Comparison of ENCODE assay signal across 9 mouse cellular contexts in genomic region chr19:6278439-6279073, GRCm38 (mm10). TPM values are rescaled to one million over a fixed set of nuclear protein-coding genes. Genes with fewer than 3 reads are reported as not detected.
DNase-seq lines count a peak whose midpoint lies in the region; ATAC-seq and TF ChIP-seq lines count a peak whose summit lies in the region.
"Had no signal": no experiment of that assay in that cellular context is flagged by ENCODE, and none has a peak within 500 bp of the region (broad histone marks: within the 10 kb centered on the region; RNA-seq: fewer than 3 reads in every experiment).

No protein-coding gene starts in this region.

- peaks cover 20% of the 10 kb centered on the region for H3K36me3 ChIP-seq in ES-Bruce4 (ENCODE audit: control insufficient read depth, insufficient read depth, low read length, poor library complexity, severe bottlenecking)
- H3K36me3 ChIP-seq in hindbrain, embryonic 14.5 days (replicated peaks; ENCODE audit: control insufficient read depth, insufficient read depth) = peaks cover 31% of the 10 kb centered on the region
- H3K36me3 ChIP-seq in macrophage (ENCODE audit: inconsistent target) = peaks cover 27% of the 10 kb centered on the region

- H3K9me3 ChIP-seq in ES-Bruce4 (replicated peaks; ENCODE audit: control insufficient read depth, insufficient read depth, low read length, poor library complexity, severe bottlenecking) = no peaks in the 10 kb centered on the region
- H3K9me3 ChIP-seq in hindbrain, embryonic 14.5 days (ENCODE audit: control insufficient read depth, low read length) = no peaks in the 10 kb centered on the region

- peak; percentile 77; the same call in 1 of the 2 replicates for TF ChIP-seq EP300 in ES-Bruce4 (IDR thresholded peaks at IDR 0.05; ENCODE audit: insufficient read depth, low read depth, low read length)

- ATAC-seq in hindbrain, embryonic 14.5 days (ENCODE audit: low FRiP score) = no peak
- no peak for ATAC-seq in monocyte, adult 5-6 weeks (replicated peaks; ENCODE audit: insufficient number of reproducible peaks, low FRiP score, low TSS enrichment, poor library complexity, severe bottlenecking)

- 39% methylated on average over 6 of the region's 6 CpGs for WGBS in hindbrain, embryonic 14.5 days
- WGBS in macrophage (ENCODE audit: missing documents) = 51% methylated on average over 6 of the region's 6 CpGs

- no peaks in the 10 kb centered on the region for H3K27me3 ChIP-seq in ES-Bruce4 (ENCODE audit: control insufficient read depth, insufficient read depth, low read length, poor library complexity, severe bottlenecking)
- H3K27me3 ChIP-seq in hindbrain, embryonic 14.5 days (ENCODE audit: control insufficient read depth, insufficient read depth, low read length) = no peaks in the 10 kb centered on the region

- H3K4me1 ChIP-seq in ES-Bruce4 (ENCODE audit: control insufficient read depth, insufficient read depth, low read length) = peaks cover 4% of the 10 kb centered on the region
- H3K4me1 ChIP-seq in hindbrain, embryonic 14.5 days (replicated peaks; ENCODE audit: control insufficient read depth, insufficient read depth, low read length) = peaks cover 35% of the 10 kb centered on the region

- H3K27ac ChIP-seq in ES-Bruce4 (ENCODE audit: insufficient read depth, low read length) = peak overlapping the region; percentile 84
- no peak overlapping the region for H3K27ac ChIP-seq in hindbrain, embryonic 14.5 days
- H3K27ac ChIP-seq in macrophage = peak overlapping the region; percentile 82

- H3K4me3 ChIP-seq in ES-Bruce4 (ENCODE audit: low read depth, low read length) (peak overlapping the region; percentile 86), macrophage (ENCODE audit: inconsistent target) (peak overlapping the region; percentile 83)
- peak overlapping the region; percentile 85 for H3K4me3 ChIP-seq in hindbrain, embryonic 14.5 days (replicated peaks; ENCODE audit: low read length)

- DNase-seq in embryo, embryonic 10.5 days (ENCODE audit: low spot score) = peak; percentile 16
- DNase-seq in embryo, embryonic 9.5 days (ENCODE audit: extremely low spot score) = no peak
- DNase-seq in hindbrain, embryonic 14.5 days (ENCODE audit: low spot score) = no peak
- no peak for DNase-seq in left cerebral cortex, postnatal 14 days (ENCODE audit: low spot score in 2 of 2)
- no peak for DNase-seq in layer of hippocampus, postnatal 10 days (ENCODE audit: low spot score in 2 of 2)

- TF ChIP-seq POLR2A in ES-Bruce4 (IDR thresholded peaks at IDR 0.05; ENCODE audit: insufficient read depth, low read length) = no peak

- TF ChIP-seq CTCF in ES-Bruce4 (IDR thresholded peaks at IDR 0.05; ENCODE audit: low read depth, low read length) = no peak

- peaks cover 67% of the 10 kb centered on the region for H3K79me2 ChIP-seq in macrophage (ENCODE audit: inconsistent target)

- intact Hi-C loops in left cerebral cortex, postnatal 14 days (cut with DNase I) = no loop called here

- peak overlapping the region; percentile 97 for H3K4me2 ChIP-seq in hindbrain, embryonic 14.5 days (replicated peaks)

- peak overlapping the region; percentile 8 for H3K9ac ChIP-seq in ES-Bruce4 (ENCODE audit: low read depth, poor library complexity, severe bottlenecking)
- H3K9ac ChIP-seq in hindbrain, embryonic 14.5 days = peak overlapping the region; percentile 84

RNA-seq across cellular contexts. Expression of gene Ehd1, which starts 2.0 kb away (rescaled TPM):
- polyA plus RNA-seq in ES-Bruce4 (2011; ENCODE audit: insufficient read depth, insufficient read length, low read depth, missing spikeins) = 81.0 and 81.6 TPM in 2 replicates
- polyA plus RNA-seq in hindbrain, embryonic 14.5 days (2014; fragmentation: Nextera tagmentation; extraction: Ambion mirVana) = 80.0 and 84.9 TPM in 2 replicates
- total RNA-seq in macrophage (2018; cell fraction: chromatin; rRNA removed) = 1,000 to 10,000 TPM in 4 of 26 experiments, 100 to 1,000 TPM in 20, 10 to 100 TPM in 2; 36.6 to 1,396 (median 780) TPM
- 100 to 1,000 TPM in 20 of 26 experiments, 10 to 100 TPM in 6; 47.9 to 723 (median 253) TPM for total RNA-seq in macrophage (2018; cell fraction: cytosol; rRNA removed)
- total RNA-seq in macrophage (2018; cell fraction: nucleus; rRNA removed) = 1,000 to 10,000 TPM in 5 of 26 experiments, 100 to 1,000 TPM in 20, 10 to 100 TPM in 1; 56.7 to 1,172 (median 683) TPM
- polyA plus RNA-seq in macrophage (2018) = 42.9 to 146 TPM (median 81.6 TPM) in 3 replicates
- total RNA-seq in left cerebral cortex, postnatal 14 days (2021) = 10 to 100 TPM; 44.2 to 51.7 TPM
- total RNA-seq in layer of hippocampus, postnatal 10 days (2021) = 10 to 100 TPM; 75.1 to 82.7 TPM
- total RNA-seq in monocyte, adult 5-6 weeks (2017) = 40.8 to 62.5 TPM (median 59.6 TPM) in 3 replicates

RNA-seq across cellular contexts. Expression of gene Cdc42bpg, which starts 27.7 kb away (rescaled TPM):
- polyA plus RNA-seq in ES-Bruce4 (2011; ENCODE audit: insufficient read depth, insufficient read length, low read depth, missing spikeins) (57.7 and 60.5 TPM in 2 replicates), macrophage (2018) (1.3 to 3.5 TPM (median 2.8 TPM) in 3 replicates)
- polyA plus RNA-seq in hindbrain, embryonic 14.5 days (2014; fragmentation: Nextera tagmentation; extraction: Ambion mirVana) = 0.56 and 0.63 TPM in 2 replicates
- 10 to 100 TPM in 23 of 26 experiments, 1 to 10 TPM in 3; 7.2 to 46.1 (median 15.0) TPM for total RNA-seq in macrophage (2018; cell fraction: chromatin; rRNA removed)
- total RNA-seq in macrophage (2018; cell fraction: cytosol; rRNA removed) = 1 to 10 TPM; 2.1 to 4.4 (median 3.3) TPM
- total RNA-seq in macrophage (2018; cell fraction: nucleus; rRNA removed) = 10 to 100 TPM in 8 of 26 experiments, 1 to 10 TPM in 18; 5.7 to 31.4 (median 9.1) TPM
- total RNA-seq in left cerebral cortex, postnatal 14 days (2021) = 1 to 10 TPM; 2.7 to 3.1 TPM
- 1 to 10 TPM; 5.0 TPM for total RNA-seq in layer of hippocampus, postnatal 10 days (2021)
- 1.9 to 4.3 TPM (median 2.2 TPM) in 3 replicates for total RNA-seq in monocyte, adult 5-6 weeks (2017)

RNA-seq across cellular contexts. Expression of gene Atg2a, which starts 37.1 kb away (rescaled TPM):
- polyA plus RNA-seq in ES-Bruce4 (2011; ENCODE audit: insufficient read depth, insufficient read length, low read depth, missing spikeins) = 10.9 and 11.1 TPM in 2 replicates
- polyA plus RNA-seq in hindbrain, embryonic 14.5 days (2014; fragmentation: Nextera tagmentation; extraction: Ambion mirVana) = 14.5 and 14.8 TPM in 2 replicates
- total RNA-seq in macrophage (2018; cell fraction: chromatin; rRNA removed) = 100 to 1,000 TPM in 4 of 26 experiments, 10 to 100 TPM in 22; 17.5 to 129 (median 52.1) TPM
- total RNA-seq in macrophage (2018; cell fraction: cytosol; rRNA removed) = 10 to 100 TPM in 23 of 26 experiments, 1 to 10 TPM in 3; 8.3 to 21.6 (median 12.5) TPM
- 10 to 100 TPM; 14.1 to 89.1 (median 25.2) TPM for total RNA-seq in macrophage (2018; cell fraction: nucleus; rRNA removed)
- polyA plus RNA-seq in macrophage (2018) = 8.9 to 17.0 TPM (median 9.9 TPM) in 3 replicates
- total RNA-seq in left cerebral cortex, postnatal 14 days (2021) = 10 to 100 TPM; 37.8 to 38.5 TPM
- total RNA-seq in layer of hippocampus, postnatal 10 days (2021) = 10 to 100 TPM; 31.3 to 31.6 TPM
- total RNA-seq in monocyte, adult 5-6 weeks (2017) = 32.7 to 41.0 TPM (median 33.2 TPM) in 3 replicates

RNA-seq across cellular contexts. Expression of gene Ppp2r5b, which starts 42.9 kb away (rescaled TPM):
- polyA plus RNA-seq in ES-Bruce4 (2011; ENCODE audit: insufficient read depth, insufficient read length, low read depth, missing spikeins) (12.2 and 17.1 TPM in 2 replicates), macrophage (2018) (11.2 to 16.0 TPM (median 14.6 TPM) in 3 replicates)
- 140 and 158 TPM in 2 replicates for polyA plus RNA-seq in hindbrain, embryonic 14.5 days (2014; fragmentation: Nextera tagmentation; extraction: Ambion mirVana)
- total RNA-seq in macrophage (2018; cell fraction: chromatin; rRNA removed) = 10 to 100 TPM; 11.5 to 64.1 (median 27.1) TPM
- total RNA-seq in macrophage (2018; cell fraction: cytosol; rRNA removed) = 10 to 100 TPM; 12.1 to 21.9 (median 17.3) TPM
- 10 to 100 TPM in 25 of 26 experiments, 1 to 10 TPM in 1; 9.2 to 51.7 (median 18.5) TPM for total RNA-seq in macrophage (2018; cell fraction: nucleus; rRNA removed)
- total RNA-seq in left cerebral cortex, postnatal 14 days (2021) = 100 to 1,000 TPM; 187 to 194 TPM
- 100 to 1,000 TPM; 187 to 188 TPM for total RNA-seq in layer of hippocampus, postnatal 10 days (2021)
- 15.6 to 22.7 TPM (median 18.0 TPM) in 3 replicates for total RNA-seq in monocyte, adult 5-6 weeks (2017)

RNA-seq across cellular contexts. Expression of gene Gpha2, which starts 52.4 kb away (rescaled TPM):
- 1.0 TPM in 1 of 2 replicates, not detected in the other for polyA plus RNA-seq in ES-Bruce4 (2011; ENCODE audit: insufficient read depth, insufficient read length, low read depth, missing spikeins)
- not detected in 2 replicates for polyA plus RNA-seq in hindbrain, embryonic 14.5 days (2014; fragmentation: Nextera tagmentation; extraction: Ambion mirVana)
- 1 to 10 TPM in 8 of 26 experiments, under 1 TPM in 1, not detected in 17; 0.97 to 2.7 (median 1.6) TPM for total RNA-seq in macrophage (2018; cell fraction: chromatin; rRNA removed)
- total RNA-seq in macrophage (2018; cell fraction: cytosol; rRNA removed) = not detected
- 1 to 10 TPM in 7 of 26 experiments, under 1 TPM in 1, not detected in 18; 0.82 to 2.5 (median 1.7) TPM for total RNA-seq in macrophage (2018; cell fraction: nucleus; rRNA removed)
- not detected in 3 replicates for polyA plus RNA-seq in macrophage (2018)
- total RNA-seq in left cerebral cortex, postnatal 14 days (2021) = not detected
- total RNA-seq in layer of hippocampus, postnatal 10 days (2021) = not detected
- total RNA-seq in monocyte, adult 5-6 weeks (2017) = not detected in 3 replicates
- total RNA-seq: gastrocnemius, adult 8-10 months had no signal
